Mouse (Mus musculus) adrenal gland, adult 18-20 months (tissue): ENCODE data around the gene Polr3h. TPM values are rescaled to one million over a fixed set of nuclear protein-coding genes. Genes with fewer than 3 reads are reported as not detected.

Source experiments
- DNase-seq, 2 experiments: peaks; one replicate each; pipeline ENCODE4 v3.0.0; 2021 to 2022; ENCODE audit warnings: low spot score in 2 of 2
- total RNA-seq, 2 experiments: library from RNA; stranded (reverse); gene quantifications; 1 replicate in 1 of 2; 2 replicates in 1 of 2; pipeline ENCODE4 v1.2.3; 2021

Gene Polr3h
- total RNA-seq, 2 experiments from 2014 or later, result 16.2 to 19.9 TPM

GRCm38 (mm10) chr15:81879531-81880401 lies 46.3 kb downstream of the Polr3h start:
- no peak for DNase-seq

- DNase-seq, result peak; percentile 98 to 99
Measured at GRCm38 (mm10) chr15:81872262-81873136, 53.5 kb downstream of the Polr3h start, which contains the start of gene Aco2. Aco2 (plus strand) TSS chr15:81872309.

GRCm38 (mm10) chr15:81871604-81872261 lies 54.3 kb downstream of the Polr3h start, which contains the start of gene Phf5a:
Phf5a (minus strand) TSS chr15:81871911.
- DNase-seq, result peak; percentile 78 to 79

- DNase-seq, result no peak
Measured at GRCm38 (mm10) chr15:81869985-81870384, 56.1 kb downstream of the Polr3h start.

GRCm38 (mm10) chr15:81864238-81864637 lies 61.8 kb downstream of the Polr3h start:
- DNase-seq, result no peak

- DNase-seq, result no peak
Measured at GRCm38 (mm10) chr15:81860471-81861135, 65.4 kb downstream of the Polr3h start.

GRCm38 (mm10) chr15:81859330-81860255 lies 66.4 kb downstream of the Polr3h start:
- peak; percentile 75 to 76 for DNase-seq

GRCm38 (mm10) chr15:81858517-81859329 lies 67.3 kb downstream of the Polr3h start, which contains the start of gene Tob2:
Tob2 (minus strand) TSS chr15:81858796.
- DNase-seq, result peak; percentile 68 to 72

GRCm38 (mm10) chr15:81858138-81858516 lies 67.9 kb downstream of the Polr3h start:
- peak; percentile 96 to 98 for DNase-seq

- DNase-seq, result no peak
Measured at GRCm38 (mm10) chr15:81857724-81858116, 68.3 kb downstream of the Polr3h start.

GRCm38 (mm10) chr15:81856938-81857723 lies 68.9 kb downstream of the Polr3h start:
- DNase-seq, result peak; percentile 15 to 33

GRCm38 (mm10) chr15:81856030-81856790 lies 69.8 kb downstream of the Polr3h start:
- peak; percentile 68 to 71 for DNase-seq

- DNase-seq, result no peak
Measured at GRCm38 (mm10) chr15:81853081-81853480, 73.0 kb downstream of the Polr3h start.

GRCm38 (mm10) chr15:81852411-81853000 lies 73.5 kb downstream of the Polr3h start:
- no peak for DNase-seq

- DNase-seq, result no peak
Measured at GRCm38 (mm10) chr15:81851375-81851774, 74.7 kb downstream of the Polr3h start.

- DNase-seq, result no peak
Measured at GRCm38 (mm10) chr15:81850718-81851117, 75.3 kb downstream of the Polr3h start.

- DNase-seq, result no peak
Measured at GRCm38 (mm10) chr15:81849104-81849503, 76.9 kb downstream of the Polr3h start.
